Mouse (Mus musculus) neural tube, embryonic 10.5 days (tissue): ENCODE data around the gene Marveld1.

ENCODE experiments used
- DNase-seq: peaks from one replicate; pipeline ENCODE4 v3.0.0-alpha.2; 2017; ENCODE audit warnings: low spot score; ENCODE audit errors: extremely low spot score

Gene Marveld1

DNA sequence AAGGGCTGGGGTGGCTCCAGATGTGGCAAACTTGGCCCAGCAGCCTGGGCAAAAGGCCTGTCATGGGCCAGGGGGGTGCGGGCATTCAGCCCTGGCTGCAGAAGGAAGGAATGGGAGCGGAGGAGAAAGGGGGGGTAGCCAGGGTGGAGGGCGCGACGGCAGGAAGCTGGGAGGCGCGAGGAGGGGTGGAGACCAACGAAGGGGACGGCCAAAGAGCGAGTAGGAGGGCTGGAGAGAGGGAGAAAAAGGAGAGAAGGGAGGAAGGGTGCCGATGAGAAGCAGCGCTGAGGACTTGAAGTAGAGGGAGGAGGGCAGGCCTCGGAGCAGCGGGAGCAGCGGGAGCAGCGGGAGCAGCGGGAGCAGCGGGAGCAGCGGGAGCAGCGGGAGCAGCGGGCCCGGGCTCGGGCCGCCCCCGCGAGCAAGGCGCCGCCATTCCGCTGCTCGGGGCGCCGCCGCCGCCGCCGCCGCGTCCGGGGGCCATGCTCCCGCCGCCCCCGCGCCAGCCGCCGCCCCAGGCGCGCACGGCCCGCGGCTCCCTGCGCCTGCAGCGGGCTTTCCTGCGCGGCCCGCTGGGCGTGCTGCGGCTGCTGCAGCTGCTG, at the start of gene Marveld1:
Gene Marveld1, plus strand, starts transcription at position 231 of the 599 bp plus-strand sequence.
- peak; percentile 65 for DNase-seq

DNA sequence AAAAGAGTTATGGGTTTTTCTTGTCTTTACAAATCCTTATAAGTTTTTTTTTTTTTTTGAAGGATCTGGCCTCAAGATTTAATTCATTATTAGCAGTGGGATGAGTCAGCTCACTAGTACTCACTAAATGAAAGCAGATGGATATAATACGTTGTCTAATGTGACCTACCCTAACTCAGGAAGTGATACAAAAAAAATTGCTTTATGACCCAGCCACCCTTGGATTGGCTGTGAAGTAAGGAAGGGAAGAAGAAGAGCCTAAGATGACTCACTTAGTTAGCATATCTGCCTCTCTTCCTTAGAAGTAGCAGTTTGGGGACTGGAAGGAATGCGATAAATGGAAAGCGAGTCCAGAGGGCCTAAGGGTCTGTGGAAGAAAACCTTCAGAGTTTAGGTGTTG, 47.8 kb upstream of the Marveld1 start:
- DNase-seq: no peak

DNA sequence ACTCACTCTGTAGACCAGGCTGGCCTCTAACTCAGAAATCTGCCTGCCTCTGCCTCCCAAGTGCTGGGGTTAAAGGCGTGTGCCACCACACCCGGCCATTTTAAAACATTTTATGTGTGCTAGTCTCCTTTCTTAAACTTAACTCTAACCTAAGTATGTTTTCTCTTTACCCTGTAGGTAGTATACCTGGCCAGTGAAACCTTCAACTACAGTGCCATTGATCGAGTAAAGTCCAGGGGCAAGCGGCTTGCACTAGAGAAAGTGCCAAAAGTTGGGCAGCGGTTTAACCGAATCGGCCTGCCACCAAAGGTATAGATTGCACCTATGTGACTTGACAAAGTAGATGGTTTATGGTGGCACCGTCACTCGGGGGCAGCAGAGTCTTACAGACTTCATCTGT, 42.5 kb upstream of the Marveld1 start:
- DNase-seq: no peak

GRCm38 (mm10) chr19:42115783-42116335, 31.3 kb upstream of the Marveld1 start:
- no peak for DNase-seq

DNA sequence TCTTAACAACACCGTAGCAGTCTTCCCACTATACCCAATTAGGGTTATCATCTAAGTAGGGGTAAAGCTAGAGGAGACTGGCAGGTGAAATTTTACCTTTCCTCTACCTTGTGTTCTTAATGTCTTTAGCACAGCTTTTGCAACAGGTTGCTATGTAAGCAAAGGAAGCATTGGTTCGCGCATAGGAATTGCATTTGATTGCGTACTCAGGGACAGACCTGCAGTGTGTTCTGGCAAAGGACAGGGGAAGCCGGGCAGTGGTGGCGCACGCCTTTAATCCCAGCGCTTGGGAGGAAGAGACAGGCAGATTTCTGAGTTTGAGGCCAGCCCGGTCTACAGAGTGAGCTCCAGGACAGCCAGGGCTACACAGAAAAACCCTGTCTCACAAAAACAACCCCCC, 29.1 kb upstream of the Marveld1 start:
- no peak for DNase-seq

DNA sequence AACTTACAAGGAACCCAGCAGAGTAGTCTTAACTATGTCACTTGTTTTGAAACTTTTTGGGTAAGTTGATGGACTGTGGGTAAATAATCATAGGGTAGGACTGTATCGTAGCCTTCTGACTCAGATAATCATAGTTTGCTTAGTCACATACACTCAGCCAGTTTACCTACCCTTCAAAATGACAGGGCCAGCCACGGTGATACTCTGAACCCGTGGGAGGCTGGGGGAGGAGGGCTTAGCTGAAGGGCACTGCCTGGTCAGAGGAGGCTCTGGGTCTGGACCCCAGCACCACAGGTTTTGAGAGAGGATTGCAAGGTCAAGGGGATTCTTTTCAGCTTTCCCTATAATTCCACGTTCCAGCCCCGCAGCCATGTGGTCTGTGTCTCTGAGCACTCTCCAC, 28.6 kb upstream of the Marveld1 start:
- no peak for DNase-seq

DNA sequence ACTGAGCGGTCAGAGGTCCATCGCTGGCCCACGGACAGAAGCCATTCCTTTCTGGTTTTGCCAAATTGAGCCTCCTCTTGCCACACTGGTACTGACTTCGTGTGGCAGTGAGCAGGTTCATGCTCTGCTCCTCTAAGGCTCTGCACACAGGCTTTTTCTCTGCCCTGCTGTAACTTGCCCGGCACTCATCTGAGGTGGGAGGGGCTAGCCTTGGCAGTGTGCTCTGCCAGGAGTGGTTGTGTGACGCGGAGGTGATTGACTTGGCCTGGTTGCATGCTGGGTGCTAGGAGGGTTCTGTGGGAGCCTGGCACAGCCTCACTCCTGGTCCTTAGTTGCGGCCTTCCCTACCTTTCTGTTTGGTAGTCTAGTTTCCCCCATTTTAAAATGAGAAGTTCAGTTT, 26.7 kb upstream of the Marveld1 start:
- no peak for DNase-seq

GRCm38 (mm10) chr19:42124684-42125083, 22.5 kb upstream of the Marveld1 start:
- no peak for DNase-seq

DNA sequence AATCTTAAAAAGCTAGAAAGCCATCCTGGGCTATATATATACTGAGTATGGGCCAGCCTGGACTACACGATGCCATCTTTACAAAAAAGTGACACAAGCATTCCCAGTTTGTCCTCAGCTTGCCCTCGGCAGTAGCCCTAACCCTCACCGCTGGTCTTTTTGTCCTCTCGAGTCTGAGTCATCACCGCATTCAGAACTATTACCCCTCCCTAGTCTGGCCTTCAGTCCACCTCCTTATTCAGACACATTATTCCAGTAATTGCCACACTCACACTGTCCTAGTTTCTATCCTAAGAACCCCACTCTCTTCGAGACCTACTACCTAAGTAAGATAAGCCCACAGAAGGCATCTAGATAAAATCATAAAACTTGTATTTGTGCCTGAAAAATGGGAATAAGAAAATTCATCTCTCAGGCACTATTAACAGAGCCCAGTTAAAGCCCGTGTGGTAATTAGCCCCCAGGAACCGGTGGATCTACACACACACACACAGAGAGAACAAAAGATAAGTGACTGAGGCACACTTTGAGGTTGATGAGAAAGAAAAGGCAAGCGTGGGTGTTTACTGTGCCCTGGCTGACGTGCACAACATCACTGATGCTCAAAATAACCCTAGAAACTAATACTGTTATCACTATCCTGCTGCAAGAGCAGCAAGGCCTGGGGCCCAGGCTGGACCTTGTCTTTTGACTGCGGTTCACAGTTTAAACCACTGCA, 21.5 kb upstream of the Marveld1 start:
- DNase-seq: no peak

GRCm38 (mm10) chr19:42126219-42126605, 21.0 kb upstream of the Marveld1 start:
- DNase-seq: no peak

- no peak for DNase-seq
Measured at GRCm38 (mm10) chr19:42127024-42127423, 20.2 kb upstream of the Marveld1 start.

DNA sequence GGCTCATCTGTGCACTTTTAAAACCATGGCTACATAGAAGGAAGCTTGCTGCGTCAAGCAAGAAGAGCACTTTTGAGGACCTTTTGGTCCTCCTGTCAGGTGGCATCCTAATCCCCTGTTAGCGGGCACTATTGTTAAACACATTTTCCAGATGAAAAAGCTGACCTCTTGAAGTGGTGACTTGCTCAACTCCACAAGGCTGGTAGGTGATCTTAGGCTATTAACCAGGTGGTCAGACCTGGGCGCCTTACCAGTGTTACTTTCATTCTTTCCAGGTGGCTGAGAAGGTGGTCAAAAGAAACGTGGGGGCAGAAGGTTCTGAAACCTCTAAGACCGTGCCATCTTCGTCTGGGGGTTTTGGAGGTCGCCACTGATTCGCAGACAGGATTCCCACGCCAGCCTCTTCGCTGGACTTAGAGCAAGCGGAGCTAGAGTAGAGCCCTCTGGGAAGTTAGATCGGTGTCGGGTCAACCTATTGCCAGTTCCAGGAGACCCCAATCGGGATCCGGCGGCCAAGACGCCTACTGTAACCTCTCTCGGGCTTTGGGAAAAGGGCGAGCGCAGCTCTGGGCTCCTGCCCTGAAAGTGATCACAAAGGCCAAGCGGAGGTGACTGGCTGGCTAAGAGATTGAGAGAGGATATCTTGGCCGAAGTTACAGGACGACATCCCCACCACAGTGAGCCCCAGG, 19.0 kb upstream of the Marveld1 start:
- no peak for DNase-seq

GRCm38 (mm10) chr19:42128787-42129508, 18.3 kb upstream of the Marveld1 start, which contains the start of gene Avpi1:
Avpi1 (minus strand) TSS chr19:42129059.
- peak; percentile 95 for DNase-seq

GRCm38 (mm10) chr19:42129509-42130293, 17.5 kb upstream of the Marveld1 start:
- peak; percentile 19 for DNase-seq

- DNase-seq: no peak
Measured at GRCm38 (mm10) chr19:42130294-42130606, 16.9 kb upstream of the Marveld1 start.

- no peak for DNase-seq
Measured at GRCm38 (mm10) chr19:42131101-42131500, 16.1 kb upstream of the Marveld1 start.

- no peak for DNase-seq
Measured at GRCm38 (mm10) chr19:42135070-42135469, 12.1 kb upstream of the Marveld1 start.

DNA sequence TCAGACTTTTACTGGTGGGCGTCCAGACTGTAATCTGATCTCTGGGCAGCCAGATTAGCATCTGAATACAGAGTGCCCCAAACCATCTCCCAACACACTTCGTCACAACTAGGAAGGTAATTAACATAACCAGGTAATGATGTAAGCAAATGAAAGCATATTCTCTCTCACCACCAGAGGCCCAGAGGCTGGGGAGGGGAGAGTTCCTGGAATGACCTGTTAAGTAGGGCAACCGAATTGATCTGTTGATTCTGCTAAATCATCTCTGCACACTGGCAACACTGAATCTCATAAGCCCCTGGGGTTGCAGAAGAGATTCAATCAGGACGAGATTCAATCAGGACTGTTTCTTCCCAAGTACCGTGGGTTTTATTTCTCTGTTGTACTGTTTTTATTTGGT, 11.1 kb upstream of the Marveld1 start:
- no peak for DNase-seq

GRCm38 (mm10) chr19:42137167-42137672, 10.0 kb upstream of the Marveld1 start:
- DNase-seq: no peak

GRCm38 (mm10) chr19:42138517-42139285, 8.5 kb upstream of the Marveld1 start:
- no peak for DNase-seq
